In genomic region chr2:142163506-142164275, GRCm38 (mm10) we compare ENCODE assay signal across 12 mouse cellular contexts.
DNase-seq lines count a peak whose midpoint lies in the region; ATAC-seq lines count a peak whose summit lies in the region.
"Had no signal": no experiment of that assay in that cellular context is flagged by ENCODE, and none has a peak within 500 bp of the region (broad histone marks: within the 10 kb centered on the region; RNA-seq: fewer than 3 reads in every experiment).

No protein-coding gene starts in this region.

- no peak overlapping the region for H3K4me3 ChIP-seq in forebrain, embryonic 12.5 days (replicated peaks)
- H3K4me3 ChIP-seq in midbrain, embryonic 11.5 days (ENCODE audit: low read depth, low read length): no peak overlapping the region

- H3K4me2 ChIP-seq in forebrain, embryonic 12.5 days: peak overlapping the region; percentile 39
- peak overlapping the region; percentile 26 for H3K4me2 ChIP-seq in midbrain, embryonic 11.5 days

- H3K4me1 ChIP-seq in forebrain, embryonic 12.5 days: peaks cover 24% of the 10 kb centered on the region
- peaks cover 16% of the 10 kb centered on the region for H3K4me1 ChIP-seq in midbrain, embryonic 11.5 days (ENCODE audit: control insufficient read depth, insufficient read depth, low read length)

- DNase-seq in right cerebral cortex, postnatal 4 days: peak; percentile 22
- DNase-seq in right cerebral cortex, postnatal 36 days (ENCODE audit: low spot score in 2 of 2): no peak
- peak; percentile 91 for DNase-seq in midbrain, embryonic 11.5 days (ENCODE audit: low spot score, missing footprints)
- DNase-seq in adrenal gland, postnatal 25 days: no peak
- DNase-seq in layer of hippocampus, adult 18-20 months (ENCODE audit: low spot score in 2 of 2): no peak
- no peak for DNase-seq in kidney, adult 9 months
- DNase-seq: cerebellum, adult 2 months; gastrocnemius, postnatal 36 days; heart, postnatal 14 days; kidney, postnatal 36 days; right cerebral cortex, adult 18-20 months had no signal

- H3K9ac ChIP-seq in forebrain, embryonic 12.5 days: no peak overlapping the region
- peak overlapping the region; percentile 35; the same call in 1 of the 2 replicates for H3K9ac ChIP-seq in midbrain, embryonic 11.5 days (ENCODE audit: low read length)

- H3K27ac ChIP-seq in forebrain, embryonic 12.5 days: peak overlapping the region; percentile 76
- peak overlapping the region; percentile 60 for H3K27ac ChIP-seq in midbrain, embryonic 11.5 days (ENCODE audit: low read depth, low read length)

- H3K27me3 ChIP-seq in forebrain, embryonic 12.5 days: no peaks in the 10 kb centered on the region
- no peaks in the 10 kb centered on the region for H3K27me3 ChIP-seq in midbrain, embryonic 11.5 days (ENCODE audit: control insufficient read depth, insufficient read depth, low read length)

- WGBS in forebrain, embryonic 12.5 days: 6% methylated on average over 10 of the region's 10 CpGs
- 14% methylated on average over 10 of the region's 10 CpGs for WGBS in midbrain, embryonic 11.5 days

- peak; percentile 92 for ATAC-seq in forebrain, embryonic 12.5 days (ENCODE audit: low FRiP score)
- peak; percentile 94 for ATAC-seq in midbrain, embryonic 11.5 days (ENCODE audit: low FRiP score)

- H3K9me3 ChIP-seq in forebrain, embryonic 12.5 days: no peaks in the 10 kb centered on the region
- no peaks in the 10 kb centered on the region for H3K9me3 ChIP-seq in midbrain, embryonic 11.5 days (ENCODE audit: control insufficient read depth, low read length)

- H3K36me3 ChIP-seq in forebrain, embryonic 12.5 days (replicated peaks): no peaks in the 10 kb centered on the region
- no peaks in the 10 kb centered on the region for H3K36me3 ChIP-seq in midbrain, embryonic 11.5 days (ENCODE audit: control insufficient read depth, insufficient read depth, low read length)

Comparison
In these comparisons a context has a peak if more than half of its experiments do, and no peak if none do; other contexts are left out.
1. DNase-seq: peak in right cerebral cortex, postnatal 4 days (single experiment) and midbrain, embryonic 11.5 days (single experiment); none in right cerebral cortex, postnatal 36 days (0 of 2), adrenal gland, postnatal 25 days (single experiment), layer of hippocampus, adult 18-20 months (0 of 2) and kidney, adult 9 months (single experiment).